Mouse (Mus musculus): ENCODE measurements at regions not wholly inside any gene's neighbourhood (a gene's known extent, or its start where the extent isn't known, plus 50 kb on each side); places are given as distances from the start of the nearest gene placed in this dataset.
"Not testable (repeated sequence)": the region's sequence is repeated elsewhere in the genome, so short reads cannot be mapped to it uniquely, and the experiment has no call there.

DNA sequence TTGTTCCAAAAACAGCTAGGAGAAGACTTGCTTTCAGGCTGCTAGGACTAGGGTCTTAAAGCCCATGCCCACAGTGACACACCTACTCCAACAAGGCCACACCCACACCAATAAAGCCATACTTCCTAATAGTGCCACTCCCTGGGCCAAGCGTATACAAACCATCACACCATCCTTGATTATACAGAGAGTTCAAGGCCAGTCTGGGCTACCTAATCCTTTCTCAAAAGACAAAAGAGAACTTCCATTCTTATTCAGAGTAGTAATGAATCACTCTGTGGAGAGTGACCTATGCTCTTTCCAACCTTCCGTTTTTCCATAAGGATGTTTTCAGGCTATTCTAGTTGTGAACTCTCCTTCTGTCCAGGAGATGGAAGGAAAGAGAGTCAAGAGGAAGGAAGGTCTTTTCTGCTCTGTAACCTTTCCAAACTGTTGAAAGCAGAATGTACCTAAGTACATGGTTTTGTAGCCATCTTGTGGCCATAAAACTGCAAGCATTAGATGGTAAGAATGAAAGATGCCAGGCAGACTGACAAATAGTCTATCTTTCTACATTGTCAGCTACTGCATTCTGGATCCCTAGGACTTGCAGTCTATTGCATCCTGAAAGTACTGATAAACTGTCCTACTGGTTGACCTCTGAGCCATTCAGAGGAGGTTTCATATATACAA lies 145.8 kb upstream of the Mon1b start:
- DNase-seq = no peak

DNA sequence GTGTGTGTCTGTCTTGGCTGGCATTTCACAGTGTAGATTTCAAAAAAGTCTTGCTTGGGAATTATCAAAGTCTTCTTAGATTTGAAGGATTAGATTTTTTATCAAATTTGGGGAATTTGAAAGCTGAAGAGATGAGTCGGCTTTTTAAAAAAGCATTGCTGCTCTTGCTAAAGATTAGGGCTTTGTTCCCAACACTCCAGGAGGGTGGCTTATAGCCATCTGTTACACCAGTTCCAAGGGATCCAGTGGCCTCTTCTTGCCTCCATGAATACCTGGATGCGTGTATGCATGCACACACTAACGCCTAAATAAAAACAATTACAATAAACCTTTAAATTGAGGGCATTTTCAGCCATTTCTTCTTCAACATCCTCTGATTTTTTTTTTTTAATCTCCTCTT lies 144.5 kb upstream of the Mon1b start:
- no peak for DNase-seq

DNA sequence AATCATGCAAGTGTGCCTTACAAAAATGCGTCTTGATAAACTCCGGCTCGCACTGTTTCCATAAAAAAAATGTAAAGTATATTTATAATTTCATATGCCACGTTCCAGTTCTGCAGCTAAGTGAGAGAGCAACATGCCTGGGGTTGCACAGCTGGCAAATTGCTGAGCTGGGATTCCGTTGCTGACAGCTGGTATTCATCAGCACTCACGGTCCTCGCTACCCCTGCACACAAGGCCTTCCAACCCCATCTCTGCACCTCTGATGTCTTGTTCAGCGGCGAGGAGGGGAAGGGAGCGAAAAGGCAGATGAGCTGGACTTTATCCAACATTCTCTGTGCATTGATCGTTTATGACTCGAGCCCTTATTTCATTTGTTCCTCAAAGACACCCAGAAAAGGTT lies 138.5 kb upstream of the Mon1b start:
- peak; percentile 53 for DNase-seq

DNA sequence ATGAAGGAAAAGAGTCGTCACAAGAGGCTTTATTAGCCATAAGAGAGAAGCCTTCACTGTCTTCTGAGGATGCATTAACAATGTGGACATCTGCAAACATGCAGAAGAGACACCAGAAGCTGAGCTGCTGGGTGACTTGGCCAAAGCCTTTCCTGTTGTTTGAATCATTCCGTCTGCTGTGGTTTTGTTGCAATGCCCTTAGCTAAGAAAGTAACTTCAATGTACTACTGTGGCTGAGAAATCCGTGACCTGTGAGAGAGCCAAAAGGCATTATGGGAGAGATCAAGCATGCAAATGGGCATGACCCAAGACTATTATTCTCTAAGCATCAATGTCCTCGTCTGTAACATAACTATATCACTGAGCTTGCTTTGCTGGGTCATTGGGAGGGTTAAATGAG lies 132.7 kb upstream of the Mon1b start:
- peak; percentile 7 for DNase-seq

DNA sequence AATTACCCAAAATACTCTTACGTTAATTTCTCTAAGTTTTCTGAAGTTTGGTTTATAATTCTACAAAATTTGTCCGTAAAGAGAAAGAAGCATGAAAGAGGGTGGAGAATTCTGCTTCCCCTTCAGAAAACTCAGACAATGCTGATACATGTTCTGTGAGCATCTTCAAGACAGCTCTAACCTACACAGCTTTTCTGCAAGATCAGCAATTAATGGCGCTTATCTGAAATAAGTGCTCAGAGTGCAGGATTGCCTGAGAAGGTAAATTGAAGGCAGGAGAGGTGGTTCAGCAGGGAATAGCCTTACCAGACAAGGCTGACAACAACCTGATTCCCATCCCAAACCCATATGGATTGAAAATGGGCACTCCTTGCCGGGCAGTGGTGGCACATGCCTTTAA lies 122.5 kb upstream of the Mon1b start:
- no peak for DNase-seq

DNA sequence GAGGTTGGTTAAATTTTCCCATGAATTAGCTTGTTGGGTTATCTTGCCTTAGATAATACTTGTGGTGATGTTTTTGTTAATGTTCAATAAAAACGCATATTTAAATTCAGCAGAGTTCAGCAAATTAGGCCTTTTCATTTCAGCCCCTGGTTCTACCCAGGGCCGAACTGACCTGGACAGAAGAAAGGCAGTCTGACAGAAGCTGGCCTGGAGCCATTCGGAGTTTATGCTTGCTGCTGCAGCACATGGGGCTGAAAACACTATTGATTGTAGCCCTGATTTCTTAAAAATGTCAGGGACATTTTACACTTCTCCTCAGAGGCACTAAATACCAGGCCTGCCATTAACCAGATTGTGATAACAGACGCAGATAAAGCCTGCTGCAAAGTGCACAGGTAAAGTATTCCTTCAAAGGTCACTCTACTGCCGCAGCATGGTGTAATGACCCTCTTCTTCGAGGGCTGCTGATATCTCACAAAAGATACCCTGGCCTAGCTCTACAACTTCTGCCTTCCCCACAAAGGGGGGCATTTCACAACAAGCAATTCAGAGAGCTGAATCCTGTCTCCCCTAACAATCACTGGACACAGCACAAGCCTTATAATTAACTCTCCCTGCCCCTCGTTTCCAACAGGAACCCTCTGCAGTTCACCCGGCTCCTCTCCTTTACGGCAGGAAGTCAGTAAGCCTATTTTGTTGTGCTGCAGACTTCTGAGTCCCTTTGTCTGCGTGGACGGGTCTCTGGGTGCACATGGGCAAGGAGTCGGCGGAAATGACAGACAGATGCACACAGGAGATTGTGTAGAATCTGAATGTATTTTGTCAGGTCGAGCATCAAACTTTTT lies 121.3 kb upstream of the Mon1b start:
- DNase-seq = no peak

DNA sequence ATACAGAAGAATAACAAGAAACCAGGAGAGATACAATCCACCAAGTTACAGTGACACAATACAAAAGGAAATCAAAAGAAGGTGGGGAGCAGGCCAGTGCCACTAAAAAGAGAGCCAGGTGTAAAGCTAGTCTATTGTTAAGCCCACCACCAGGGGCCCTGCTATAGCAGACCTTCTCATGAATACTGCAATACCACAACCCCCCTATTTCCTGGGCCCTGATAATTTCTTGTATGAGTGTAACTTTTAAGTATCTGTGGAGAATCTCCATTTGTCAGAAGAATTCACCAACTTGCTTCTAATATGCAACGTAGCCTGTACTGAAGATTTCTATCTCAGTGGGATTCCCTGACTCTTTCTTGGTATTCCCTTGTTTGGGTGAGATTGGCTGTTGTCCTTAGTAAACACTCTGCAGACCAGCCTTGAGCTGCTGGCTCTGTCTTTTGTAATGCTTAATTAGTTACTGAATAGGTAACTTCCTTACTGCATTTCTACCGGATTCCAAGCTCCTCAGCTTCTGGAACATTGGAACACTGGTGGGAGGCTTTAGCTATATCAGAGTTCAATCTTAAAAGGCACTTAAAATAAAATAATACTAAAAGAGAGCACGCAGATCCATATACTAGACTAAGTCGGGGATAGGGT lies 120.5 kb upstream of the Mon1b start:
- not testable (repeated sequence) for DNase-seq

DNA sequence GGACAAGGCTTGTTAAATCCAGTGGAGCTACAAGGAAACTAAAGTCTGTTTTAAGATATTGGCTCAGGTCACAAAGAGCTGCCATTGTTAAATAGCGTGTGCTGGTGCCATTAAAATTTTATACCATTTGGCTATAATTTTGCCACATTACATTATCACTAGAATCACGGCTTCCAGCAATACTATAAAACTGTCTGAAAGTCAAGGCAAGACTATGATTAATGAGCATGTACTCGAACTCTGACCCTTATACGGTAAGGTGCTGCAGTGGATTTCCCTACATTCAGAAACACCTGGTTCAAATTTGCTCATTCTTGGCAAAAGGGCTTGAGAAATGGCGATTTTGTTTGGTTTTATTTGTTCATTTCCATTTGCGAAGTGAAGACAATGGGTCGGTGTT lies 119.2 kb upstream of the Mon1b start:
- no peak for DNase-seq

DNA sequence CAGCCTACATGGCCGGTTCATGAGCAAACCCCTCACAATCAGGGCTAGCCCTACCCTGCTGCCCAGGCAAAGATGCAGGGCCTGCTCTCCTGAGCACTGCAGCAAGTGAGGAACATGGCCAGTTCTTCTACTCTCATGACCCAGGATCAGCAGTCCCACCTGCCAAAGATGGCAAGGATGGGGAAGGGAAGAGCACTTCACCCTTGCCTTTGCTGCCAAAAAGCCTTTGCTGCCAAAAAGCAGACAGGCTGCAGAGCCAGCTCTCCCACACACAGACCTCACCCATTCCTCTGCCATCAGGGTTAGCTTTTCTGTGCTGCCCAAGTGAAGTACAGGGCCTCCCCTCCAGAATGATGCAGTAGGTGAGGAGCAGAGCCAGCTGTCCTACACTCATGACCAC lies 117.5 kb upstream of the Mon1b start:
- no peak for DNase-seq

DNA sequence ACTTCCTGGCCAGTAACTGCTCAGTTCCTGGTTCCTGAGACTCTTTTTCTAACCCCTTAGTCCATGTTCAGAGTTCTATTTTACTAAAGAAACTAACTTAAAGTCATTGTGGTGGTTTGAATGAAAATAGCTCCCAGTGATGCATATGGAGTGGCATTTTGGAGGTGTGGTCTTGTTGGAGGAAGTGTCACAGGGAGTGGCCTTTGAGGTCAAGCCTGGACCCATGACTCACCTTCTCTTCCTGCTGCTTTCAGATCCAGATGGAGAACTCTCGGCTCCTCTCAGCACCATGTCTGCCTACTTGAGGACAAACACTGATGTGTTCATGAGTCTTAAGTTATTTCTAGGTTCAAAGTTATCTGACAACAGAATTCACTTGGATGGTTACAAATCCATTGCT lies 111.8 kb upstream of the Mon1b start:
- no peak for DNase-seq

DNA sequence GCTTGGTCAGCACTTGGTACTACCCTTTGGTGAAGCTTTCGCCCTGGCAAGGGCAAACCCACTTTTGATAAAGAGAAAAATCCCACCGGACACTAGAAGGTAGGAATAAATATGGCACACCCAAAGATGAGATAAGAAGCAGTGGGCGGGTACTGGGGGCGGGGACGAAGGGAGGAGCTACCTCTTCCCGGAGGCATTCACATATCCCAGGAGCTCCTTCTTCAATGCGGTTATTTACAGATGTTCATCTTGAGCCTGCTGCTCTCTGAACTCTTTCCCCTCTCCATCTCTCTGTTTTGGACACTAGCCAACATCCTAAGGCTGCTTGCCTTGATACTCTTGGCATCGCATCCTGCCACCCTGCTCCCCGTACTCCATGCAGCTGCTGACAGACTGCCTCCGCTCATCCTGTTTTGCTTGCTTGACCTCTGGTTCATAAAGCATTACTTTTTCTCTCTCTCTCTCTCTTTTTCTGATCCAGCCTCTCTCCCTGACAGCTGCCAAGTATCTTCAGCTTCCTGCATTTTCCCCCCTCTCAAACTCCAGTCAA lies 104.2 kb upstream of the Mon1b start:
- DNase-seq = peak; percentile 51

DNA sequence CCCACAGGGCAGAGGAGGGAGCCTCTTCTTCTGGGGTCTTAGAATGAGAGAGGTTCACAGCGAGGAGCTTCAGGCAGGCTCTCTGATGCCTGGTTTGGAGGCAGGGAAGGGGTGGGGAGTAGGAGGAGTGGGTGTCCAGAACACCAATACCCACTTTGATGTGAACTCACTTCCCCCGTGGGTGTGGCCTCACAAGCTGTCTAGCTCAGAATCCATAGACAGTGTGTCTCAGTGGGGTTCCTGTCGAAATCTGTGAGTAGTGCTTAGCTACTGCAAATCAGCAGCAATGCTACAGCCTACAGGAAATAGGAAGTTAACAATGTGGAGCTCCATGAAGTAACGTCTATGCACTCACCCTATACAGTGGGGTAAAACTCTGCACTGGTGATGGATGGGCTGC lies 102.5 kb upstream of the Mon1b start:
- peak; percentile 8 for DNase-seq

DNA sequence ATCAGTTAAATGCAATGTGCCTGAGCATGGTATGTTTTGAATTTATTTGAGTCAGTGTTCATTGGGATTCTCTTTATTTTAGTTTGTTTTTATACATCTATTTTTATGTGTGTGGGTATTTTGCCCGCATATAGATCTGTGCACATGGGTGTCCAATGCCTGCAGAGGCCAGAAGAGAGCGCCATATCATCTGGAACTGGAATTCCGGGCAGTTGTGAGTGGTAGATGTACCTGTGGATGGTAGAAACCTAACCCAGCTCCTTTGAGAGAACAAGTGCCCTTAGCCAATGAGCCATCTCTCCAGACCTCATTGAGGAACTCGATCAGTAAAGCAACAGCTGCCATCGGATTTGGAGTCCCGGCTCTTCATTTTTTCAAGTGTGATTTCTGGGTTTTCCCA lies 94.0 kb upstream of the Mon1b start:
- no peak for DNase-seq

DNA sequence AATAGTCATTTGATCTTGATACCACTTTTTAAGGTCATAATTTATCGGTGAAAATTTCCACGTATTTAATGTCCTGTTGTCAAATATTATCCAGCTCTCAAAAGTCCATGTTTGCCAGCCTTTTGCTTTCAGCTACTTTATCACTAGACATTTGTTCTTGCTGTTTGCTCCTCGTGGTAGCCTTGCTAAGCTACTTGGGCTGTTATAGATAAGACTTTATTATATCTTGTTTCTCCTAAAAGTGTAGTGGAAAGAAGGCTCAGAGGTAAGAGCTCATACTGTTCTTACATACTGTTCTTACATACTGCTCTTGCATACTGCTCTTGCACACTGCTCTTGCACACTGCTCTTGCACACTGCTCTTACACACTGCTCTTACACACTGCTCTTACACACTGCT lies 93.3 kb upstream of the Mon1b start:
- no peak for DNase-seq

DNA sequence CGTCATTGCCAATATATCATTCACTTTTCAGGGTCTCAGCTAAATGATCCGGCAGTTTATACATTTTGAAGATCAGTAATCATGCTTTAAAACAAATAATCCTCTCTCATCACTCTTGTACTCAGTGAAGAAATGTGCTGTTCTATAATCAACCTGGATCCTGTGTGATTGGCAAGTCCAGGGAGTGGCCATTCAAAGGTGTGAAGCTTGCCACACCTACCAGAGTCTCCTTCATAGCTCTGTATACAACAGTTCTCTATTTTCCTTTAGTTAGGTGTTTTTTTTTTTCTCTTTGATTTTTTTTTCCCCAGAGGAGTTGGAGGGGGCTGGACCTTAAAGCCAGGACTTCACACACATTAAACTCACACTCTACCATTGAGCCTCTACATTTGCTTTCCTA lies 92.7 kb upstream of the Mon1b start:
- no peak for DNase-seq

DNA sequence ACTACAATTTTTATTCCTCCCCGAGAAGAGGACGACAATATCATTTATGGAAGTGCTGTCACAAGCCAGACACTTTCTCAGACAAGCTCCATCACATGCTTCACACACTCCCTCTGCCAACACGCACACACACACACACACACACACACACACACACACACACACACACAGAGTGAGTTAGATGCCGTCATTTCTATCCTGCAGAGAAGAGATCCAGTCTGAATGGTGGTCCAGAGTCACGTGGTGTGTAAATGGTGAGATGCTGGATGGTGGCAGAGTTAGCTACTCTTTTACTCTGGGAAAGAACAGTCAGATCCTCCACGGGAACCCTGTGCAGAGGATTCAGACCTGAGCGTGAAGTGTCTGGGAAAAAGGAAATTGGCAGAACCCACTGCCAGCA lies 86.2 kb upstream of the Mon1b start:
- DNase-seq = no peak

DNA sequence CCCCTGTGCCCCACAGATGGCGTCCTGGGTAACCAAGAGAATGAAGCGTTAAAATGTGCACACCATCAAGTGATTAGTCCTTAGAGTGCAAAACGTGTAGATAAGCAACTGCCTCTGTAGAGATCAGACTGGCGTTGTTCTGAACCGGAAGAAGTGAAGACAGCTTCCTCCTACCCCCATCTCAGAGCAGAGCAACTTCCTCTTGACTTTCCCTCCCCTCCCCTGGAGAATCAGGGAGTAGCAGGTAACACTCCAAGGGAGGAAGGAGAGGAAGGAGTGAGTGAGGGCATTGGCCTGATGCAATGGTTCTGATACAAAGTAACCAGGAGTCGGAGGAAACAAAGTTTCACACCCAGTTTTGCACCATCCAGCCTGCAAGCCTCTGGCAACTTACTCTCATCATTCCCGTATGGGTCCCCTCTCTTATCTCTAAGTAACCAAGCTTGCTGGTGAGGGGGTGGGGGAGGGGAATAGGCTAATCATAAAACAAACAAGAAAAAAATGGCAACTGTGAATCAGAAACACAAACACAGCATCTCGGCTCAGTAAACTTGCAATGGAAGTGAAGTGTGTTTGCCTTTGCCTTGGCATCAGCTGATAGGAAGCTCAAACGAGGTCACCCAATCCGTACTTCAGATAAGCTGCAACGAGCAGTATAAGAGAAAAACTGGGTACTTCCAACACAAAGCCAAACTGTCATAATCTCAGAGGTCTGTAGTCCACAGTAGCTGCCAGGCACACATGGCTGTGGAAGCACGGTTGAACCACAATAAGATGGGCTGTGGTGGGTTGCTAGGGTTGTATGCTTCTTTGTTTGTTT lies 83.7 kb upstream of the Mon1b start:
- DNase-seq = no peak

DNA sequence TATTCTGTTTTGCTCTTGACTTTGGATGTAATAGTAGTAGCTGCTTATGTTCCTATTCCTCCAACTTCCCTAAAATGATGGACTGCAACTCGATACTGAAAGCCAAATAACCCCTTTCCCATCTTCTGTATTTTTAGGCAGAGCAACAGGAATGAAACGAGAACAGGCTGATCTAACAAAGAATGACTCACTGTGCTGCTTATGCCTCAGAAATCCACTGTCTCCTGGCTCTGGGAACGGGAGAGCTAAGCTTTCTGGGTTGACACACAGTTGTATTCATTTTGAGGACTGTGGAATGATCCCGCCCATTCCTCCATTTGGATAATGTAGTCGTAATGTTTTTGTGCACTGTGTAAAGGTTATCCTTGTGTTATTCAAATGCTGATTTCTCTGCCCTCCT lies 82.6 kb upstream of the Mon1b start:
- no peak for DNase-seq

DNA sequence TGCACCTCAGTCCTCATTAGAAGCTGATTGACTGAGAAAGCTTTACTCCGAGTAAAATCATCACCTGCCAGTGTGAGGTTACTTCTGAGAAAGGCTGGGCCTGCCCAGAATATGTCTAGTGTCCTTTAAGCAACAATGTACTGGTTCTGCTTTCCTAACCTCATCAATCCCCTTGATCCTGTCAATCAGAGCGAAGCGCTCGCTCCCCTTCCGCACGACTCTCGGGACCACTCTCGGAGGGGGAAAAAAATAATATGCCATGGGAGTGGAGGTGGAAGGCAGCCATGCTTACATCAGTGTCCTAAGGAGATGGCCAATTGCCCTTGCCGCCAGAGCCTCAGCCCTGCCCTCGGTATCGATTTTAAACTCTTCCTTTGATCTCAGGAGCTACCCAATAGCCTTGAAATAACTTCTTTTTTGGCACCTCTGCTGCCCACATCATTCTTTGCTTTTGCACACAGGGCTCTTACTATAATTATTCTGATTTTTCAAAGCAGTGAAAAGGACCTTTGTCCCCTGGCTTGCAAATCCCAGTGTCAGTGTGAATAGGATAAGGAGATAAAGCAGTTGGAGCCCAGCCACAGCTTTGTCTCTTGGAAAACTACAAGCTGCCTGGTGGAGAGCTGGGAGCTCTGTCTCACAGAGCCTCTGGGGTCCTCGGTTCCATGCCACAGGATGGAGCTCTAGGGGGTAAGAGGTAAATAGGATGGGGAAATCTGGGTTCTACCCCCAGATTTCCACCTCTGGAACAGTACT lies 80.5 kb upstream of the Mon1b start:
- DNase-seq = no peak

DNA sequence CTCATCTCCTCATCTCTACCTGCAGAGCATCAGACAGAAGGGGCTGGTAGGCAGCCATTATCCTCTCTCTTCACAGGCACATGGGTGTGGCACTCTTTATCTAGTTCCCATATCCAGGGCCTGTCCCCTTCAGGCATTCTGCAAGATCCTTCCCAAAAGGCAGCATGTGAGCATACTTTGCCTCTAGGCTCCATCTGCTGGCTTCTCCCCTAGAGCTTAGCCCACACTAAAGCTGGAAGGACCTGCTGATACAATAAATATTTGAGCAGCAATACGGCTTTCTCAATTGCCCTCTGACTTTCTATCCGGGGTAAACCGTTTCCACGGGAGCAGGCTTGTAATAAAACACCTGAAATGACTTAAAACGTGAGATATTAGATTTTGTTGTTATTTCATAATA lies 78.4 kb upstream of the Mon1b start:
- no peak for DNase-seq

DNA sequence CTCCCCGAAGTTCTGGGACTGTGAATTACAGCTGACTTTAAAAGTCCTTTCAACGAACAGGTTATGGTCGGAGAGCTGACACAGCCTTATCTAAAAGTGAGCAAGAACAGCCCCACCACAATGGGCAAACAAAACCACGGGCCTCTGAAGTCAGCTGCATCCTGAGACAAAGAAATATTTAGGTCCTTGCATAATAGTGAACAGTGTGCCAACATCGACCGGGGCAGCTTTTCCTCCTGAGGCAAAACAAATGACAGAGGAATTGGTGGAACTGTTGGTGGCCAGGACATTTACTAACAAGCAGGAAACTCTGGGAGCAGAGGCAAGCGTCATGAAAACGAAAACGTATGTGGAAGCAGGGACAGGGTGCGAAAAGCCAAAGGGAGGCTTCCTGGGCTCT lies 54.3 kb upstream of the Mon1b start:
- DNase-seq = peak; percentile 50

DNA sequence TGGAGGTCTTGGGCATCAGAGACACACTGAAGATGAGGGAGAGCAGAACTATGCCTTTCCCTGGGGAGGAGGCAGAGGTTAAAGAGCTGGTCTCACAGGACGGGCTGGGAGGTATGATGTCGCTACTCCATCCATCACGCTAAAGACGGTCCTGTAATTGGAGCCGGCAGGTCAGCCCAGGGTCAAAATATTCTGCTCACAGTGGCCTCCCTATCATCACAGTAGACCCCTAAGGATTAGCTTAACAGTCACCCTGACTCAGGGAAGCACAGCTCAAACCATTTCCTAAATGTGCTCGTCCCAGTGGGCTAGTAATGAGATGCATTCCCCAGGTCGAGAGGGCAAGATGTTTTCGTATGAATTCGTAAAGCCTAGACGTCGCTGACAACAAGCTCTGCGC lies 53.7 kb upstream of the Mon1b start:
- DNase-seq = no peak
